Mouse (Mus musculus) hindbrain, embryonic 16.5 days (tissue): ENCODE measurements at regions not wholly inside any gene's neighbourhood (a gene's known extent, or its start where the extent isn't known, plus 50 kb on each side); places are given as distances from the start of the nearest gene placed in this dataset.

Source experiments
- ATAC-seq: fragments of 200-750 bp; cut with Nextera tagmentation; 2 replicates; pipeline ENCODE4 v1.8.0; 2017; ENCODE audit warnings: moderate TSS enrichment, moderate library complexity
- H3K27ac ChIP-seq: fragments of 300-500 bp; sonication (generic); 2 replicates; pipeline ENCODE4 v1.5.1; 2014; ENCODE audit warnings: low read depth, mild to moderate bottlenecking, control low read depth, low read length, moderate library complexity
- H3K27me3 ChIP-seq: fragments of 300-500 bp; sonication (generic); replicated peaks from 2 replicates; pipeline ENCODE4 v1.6.1; 2014; ENCODE audit warnings: low read length; ENCODE audit not compliant: control insufficient read depth, insufficient read depth
- H3K36me3 ChIP-seq: fragments of 300-500 bp; sonication (generic); 2 replicates; pipeline ENCODE4 v1.6.1; 2014; ENCODE audit warnings: mild to moderate bottlenecking, low read length, moderate library complexity, mixed read lengths; ENCODE audit not compliant: control insufficient read depth, insufficient read depth
- H3K4me1 ChIP-seq: fragments of 300-500 bp; sonication (generic); 2 replicates; pipeline ENCODE4 v1.6.1; 2014; ENCODE audit warnings: low read depth, low read length; ENCODE audit not compliant: control insufficient read depth, insufficient read depth
- H3K4me2 ChIP-seq: fragments of 300-500 bp; sonication (generic); 2 replicates; pipeline ENCODE4 v1.6.1; 2014; ENCODE audit warnings: mild to moderate bottlenecking, low read length, control low read depth, moderate library complexity
- H3K4me3 ChIP-seq: fragments of 300-500 bp; sonication (generic); 2 replicates; pipeline ENCODE4 v1.5.1; 2014; ENCODE audit warnings: mild to moderate bottlenecking, low read length, control low read depth, moderate library complexity
- H3K9ac ChIP-seq: fragments of 300-500 bp; sonication (generic); 2 replicates; pipeline ENCODE4 v1.6.1; 2014; ENCODE audit warnings: low read depth, mild to moderate bottlenecking, control low read depth, low read length, moderate library complexity
- H3K9me3 ChIP-seq: fragments of 300-500 bp; sonication (generic); 2 replicates; pipeline ENCODE4 v1.6.1; 2014; ENCODE audit warnings: mild to moderate bottlenecking, low read length, moderate library complexity; ENCODE audit not compliant: control insufficient read depth
- WGBS: fragments of 180-500 bp; shearing (Covaris S2); extraction: QIAGEN DNeasy Blood & Tissue Kit; methylation state at CpG from one replicate; pipeline ENCODE4 v1.1.7; 2014; 5-methylcytosine and 5-hydroxymethylcytosine counted together

GRCm38 (mm10) chr15:69336491-69336890, 2835.8 kb upstream of the Lrrc6 start:
- Histone ChIP-seq H3K9ac (no peak overlapping the region), H3K27me3 (no peaks in the 10 kb centered on the region), H3K27ac (no peak overlapping the region), H3K36me3 (no peaks in the 10 kb centered on the region), H3K4me3 (no peak overlapping the region), H3K9me3 (no peaks in the 10 kb centered on the region), H3K4me1 (no peaks in the 10 kb centered on the region), H3K4me2 (no peak overlapping the region)
- 59% methylated on average over 2 of the region's 2 CpGs for WGBS
- ATAC-seq, result no peak

DNA sequence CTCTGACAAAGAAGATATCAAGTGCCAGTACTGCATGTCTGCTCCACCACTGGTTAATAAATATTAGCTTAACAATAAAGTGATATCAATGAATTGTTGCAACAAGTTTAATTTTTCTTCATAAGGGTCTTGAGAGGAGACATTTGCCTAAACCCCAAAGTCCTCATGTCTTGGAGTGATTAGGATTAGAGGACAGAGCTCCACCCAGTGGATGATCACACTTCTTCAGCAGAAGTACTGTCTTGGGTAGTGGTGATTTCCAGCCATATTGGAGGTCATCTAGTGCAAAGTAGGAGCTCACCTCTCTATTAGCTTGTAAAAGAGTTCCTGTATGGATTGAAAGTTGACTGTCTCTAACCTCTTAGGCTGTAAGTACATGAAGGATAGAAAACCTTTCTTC, 2825.8 kb upstream of the Lrrc6 start:
- Histone ChIP-seq H3K36me3 (no peaks in the 10 kb centered on the region), H3K27me3 (no peaks in the 10 kb centered on the region), H3K27ac (no peak overlapping the region), H3K9me3 (no peaks in the 10 kb centered on the region), H3K4me2 (no peak overlapping the region), H3K4me3 (no peak overlapping the region), H3K9ac (no peak overlapping the region), H3K4me1 (no peaks in the 10 kb centered on the region)
- no peak for ATAC-seq

- no peak overlapping the region for H3K4me3 ChIP-seq
- no peaks in the 10 kb centered on the region for H3K27me3 ChIP-seq
- WGBS, result 80% methylated on average over 5 of the region's 5 CpGs
- no peak overlapping the region for H3K4me2 ChIP-seq
- no peaks in the 10 kb centered on the region for H3K4me1 ChIP-seq
- no peaks in the 10 kb centered on the region for H3K9me3 ChIP-seq
- no peak overlapping the region for H3K27ac ChIP-seq
- no peak overlapping the region for H3K9ac ChIP-seq
- ATAC-seq, result no peak
- no peaks in the 10 kb centered on the region for H3K36me3 ChIP-seq
Measured at GRCm38 (mm10) chr15:69303100-69303499, 2802.4 kb upstream of the Lrrc6 start.

DNA sequence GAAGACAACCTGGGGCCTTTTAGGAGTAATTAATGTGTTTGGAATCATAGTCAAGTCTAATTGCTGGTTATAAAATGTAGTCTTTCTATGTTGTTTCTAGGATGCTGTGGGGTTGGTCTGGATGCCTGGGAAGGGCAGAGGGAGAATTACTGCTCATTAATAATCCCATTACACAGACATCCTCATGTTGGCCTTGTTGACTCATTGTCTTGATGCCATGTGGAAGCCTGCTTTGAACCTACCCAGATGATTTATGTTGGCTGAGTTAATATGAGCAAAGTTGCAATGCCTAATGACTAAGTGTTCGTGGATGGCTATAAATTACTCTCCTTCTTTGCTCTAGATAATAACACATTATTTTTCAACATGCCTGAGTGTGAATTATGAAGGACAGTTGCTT, 2790.6 kb upstream of the Lrrc6 start:
- no peaks in the 10 kb centered on the region for H3K4me1 ChIP-seq
- no peaks in the 10 kb centered on the region for H3K36me3 ChIP-seq
- H3K4me2 ChIP-seq, result no peak overlapping the region
- H3K9me3 ChIP-seq, result no peaks in the 10 kb centered on the region
- 67% methylated on average over 1 of the region's 1 CpGs for WGBS
- H3K27ac ChIP-seq, result no peak overlapping the region
- no peak for ATAC-seq
- no peak overlapping the region for H3K9ac ChIP-seq
- H3K4me3 ChIP-seq, result no peak overlapping the region
- H3K27me3 ChIP-seq, result no peaks in the 10 kb centered on the region

- Histone ChIP-seq H3K27me3 (no peaks in the 10 kb centered on the region), H3K27ac (no peak overlapping the region), H3K4me3 (no peak overlapping the region), H3K36me3 (no peaks in the 10 kb centered on the region), H3K4me1 (no peaks in the 10 kb centered on the region), H3K4me2 (no peak overlapping the region), H3K9me3 (no peaks in the 10 kb centered on the region), H3K9ac (no peak overlapping the region)
- peak; percentile 63 for ATAC-seq
Measured at GRCm38 (mm10) chr15:69275546-69276255, 2775.0 kb upstream of the Lrrc6 start.

GRCm38 (mm10) chr15:69274225-69274766, 2773.6 kb upstream of the Lrrc6 start:
- Histone ChIP-seq H3K4me1 (no peaks in the 10 kb centered on the region), H3K27ac (no peak overlapping the region), H3K36me3 (no peaks in the 10 kb centered on the region), H3K9me3 (no peaks in the 10 kb centered on the region), H3K4me2 (no peak overlapping the region), H3K4me3 (no peak overlapping the region), H3K9ac (no peak overlapping the region), H3K27me3 (no peaks in the 10 kb centered on the region)
- 64% methylated on average over 8 of the region's 8 CpGs for WGBS
- ATAC-seq, result no peak

- 82% methylated on average over 1 of the region's 1 CpGs for WGBS
- no peaks in the 10 kb centered on the region for H3K9me3 ChIP-seq
- no peak overlapping the region for H3K27ac ChIP-seq
- no peaks in the 10 kb centered on the region for H3K36me3 ChIP-seq
- no peak overlapping the region for H3K4me3 ChIP-seq
- H3K27me3 ChIP-seq, result no peaks in the 10 kb centered on the region
- no peak overlapping the region for H3K4me2 ChIP-seq
- ATAC-seq, result no peak
- H3K4me1 ChIP-seq, result no peaks in the 10 kb centered on the region
- no peak overlapping the region for H3K9ac ChIP-seq
Measured at GRCm38 (mm10) chr15:69273518-69273917, 2772.8 kb upstream of the Lrrc6 start.

DNA sequence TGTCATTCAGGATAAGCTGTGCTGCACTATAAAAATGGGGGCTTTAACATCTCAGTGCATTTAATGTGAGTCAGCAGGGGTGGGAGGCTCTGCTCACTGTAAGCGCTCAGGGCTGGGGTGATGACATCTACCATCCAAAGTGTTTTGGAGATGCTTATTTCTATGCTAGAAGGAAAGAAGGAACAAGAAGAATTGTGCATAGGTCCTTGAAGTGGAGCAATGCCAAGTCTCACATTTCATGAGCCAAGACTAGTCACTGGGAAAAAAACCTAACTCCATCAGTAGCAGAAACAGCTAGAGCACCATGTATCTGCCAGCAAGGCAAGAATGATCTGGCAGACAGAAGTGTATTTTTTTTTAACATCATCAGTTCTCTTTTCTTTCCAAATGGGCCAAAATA, 2761.2 kb upstream of the Lrrc6 start:
- Histone ChIP-seq H3K4me2 (no peak overlapping the region), H3K27ac (no peak overlapping the region), H3K9ac (no peak overlapping the region), H3K4me3 (no peak overlapping the region), H3K4me1 (no peaks in the 10 kb centered on the region), H3K36me3 (no peaks in the 10 kb centered on the region), H3K27me3 (no peaks in the 10 kb centered on the region), H3K9me3 (no peaks in the 10 kb centered on the region)
- no peak for ATAC-seq
- 85% methylated on average over 1 of the region's 1 CpGs for WGBS

DNA sequence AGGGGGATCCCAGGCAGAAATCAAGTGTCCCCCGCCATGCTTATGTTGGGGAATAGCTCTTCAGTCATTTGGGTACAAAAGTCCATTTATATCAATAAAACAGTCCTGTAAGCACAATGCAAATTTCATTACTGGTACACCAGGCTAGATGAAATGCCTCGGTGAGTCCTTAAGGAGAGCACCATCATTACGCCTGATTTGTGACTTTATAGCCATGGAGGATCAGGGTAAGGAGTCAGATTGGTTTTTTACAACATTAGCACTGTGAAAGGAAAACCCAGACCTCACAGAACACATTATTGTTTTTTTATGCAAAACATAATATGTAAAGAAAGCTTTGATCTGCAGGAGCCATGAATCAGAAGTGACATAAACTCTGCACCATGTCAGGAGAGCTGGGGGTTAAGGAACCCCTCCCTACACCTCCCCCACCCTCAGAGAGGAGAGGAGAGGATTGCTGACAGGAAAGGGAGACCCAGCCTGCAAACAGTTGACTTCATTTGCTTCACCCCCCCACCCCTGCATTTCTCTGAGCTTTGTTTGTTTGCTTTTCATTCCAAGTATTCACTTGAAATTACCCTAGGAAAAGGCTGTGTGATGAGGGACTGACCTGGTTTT, 2756.6 kb upstream of the Lrrc6 start:
- H3K4me1 ChIP-seq, result no peaks in the 10 kb centered on the region
- no peak overlapping the region for H3K4me2 ChIP-seq
- H3K9me3 ChIP-seq, result no peaks in the 10 kb centered on the region
- no peak for ATAC-seq
- H3K27me3 ChIP-seq, result no peaks in the 10 kb centered on the region
- no peaks in the 10 kb centered on the region for H3K36me3 ChIP-seq
- WGBS, result 64% methylated on average over 3 of the region's 3 CpGs
- H3K4me3 ChIP-seq, result no peak overlapping the region
- H3K9ac ChIP-seq, result no peak overlapping the region
- no peak overlapping the region for H3K27ac ChIP-seq
